Mouse (Mus musculus) heart, adult 2 months (tissue): Measurements from ENCODE around the gene Nos1ap. TPM values are rescaled to one million over a fixed set of nuclear protein-coding genes. Genes with fewer than 3 reads are reported as not detected.

Experiments used
- DNase-seq, 2 experiments: peaks; one replicate each; pipeline ENCODE4 v3.0.0; 2021
- H3K27ac ChIP-seq: fragments of 200-600 bp; 2 replicates; pipeline ENCODE4 v1.8.1; 2022
- H3K27me3 ChIP-seq: fragments of 200-500 bp; 2 replicates; pipeline ENCODE4 v1.6.1; 2012; ENCODE audit warnings: mild to moderate bottlenecking, low read length, inconsistent platforms, mixed read lengths; ENCODE audit not compliant: control insufficient read depth, insufficient read depth
- H3K36me3 ChIP-seq: fragments of 200-500 bp; 2 replicates; pipeline ENCODE4 v1.6.1; 2012; ENCODE audit warnings: low read length, inconsistent platforms; ENCODE audit not compliant: control insufficient read depth, insufficient read depth
- H3K4me1 ChIP-seq: fragments of 200-500 bp; 2 replicates; pipeline ENCODE4 v1.6.1; 2011; ENCODE audit warnings: low read length; ENCODE audit not compliant: control insufficient read depth, insufficient read depth
- H3K4me3 ChIP-seq: fragments of 200-600 bp; 2 replicates; pipeline ENCODE4 v1.8.1; 2022
- H3K79me2 ChIP-seq: fragments of 200-500 bp; replicated peaks from 2 replicates; pipeline ENCODE4 v1.6.1; 2012; ENCODE audit warnings: mild to moderate bottlenecking, inconsistent platforms, low read length, moderate library complexity, mixed read lengths; ENCODE audit not compliant: control insufficient read depth, insufficient read depth
- H3K9ac ChIP-seq: fragments of 200-500 bp; 2 replicates; pipeline ENCODE4 v1.6.1; 2012; ENCODE audit warnings: low read depth, mild to moderate bottlenecking, control low read depth, inconsistent platforms, low read length, mixed read lengths
- CTCF ChIP-seq: fragments of 200-600 bp; IDR thresholded peaks from 2 replicates; pipeline ENCODE4 v1.8.1; 2022; ENCODE audit warnings: antibody characterized with exemption, mild to moderate bottlenecking, moderate library complexity
- EP300 ChIP-seq: fragments of 200-500 bp; IDR thresholded peaks from 2 replicates; pipeline ENCODE4 v1.6.1; 2011; ENCODE audit warnings: low read depth, low read length, control low read depth; ENCODE audit not compliant: insufficient read depth
- POLR2A ChIP-seq: fragments of 200-500 bp; IDR thresholded peaks from 2 replicates; pipeline ENCODE4 v1.6.1; 2011; ENCODE audit warnings: mild to moderate bottlenecking, low read depth, low read length, control low read depth; ENCODE audit not compliant: insufficient read depth
- WGBS: fragments of 180-500 bp; shearing (Covaris S2); methylation state at CpG from one replicate; pipeline ENCODE4 v1.1.7; 2018; 5-methylcytosine and 5-hydroxymethylcytosine counted together
- intact Hi-C: fragments of 180-260 bp; cut with DNase I; formaldehyde crosslinking; loops from one replicate; pipeline ENCODE4 v1.15.1; 2025
- polyA plus RNA-seq: library from polyadenylated mRNA; depleted of rRNA; stranded (reverse); fragments of >200 nt; gene quantifications from 2 replicates; pipeline ENCODE4 v1.2.3, GENCODE M21; 2012
- total RNA-seq, 2 experiments: library from RNA; stranded (reverse); gene quantifications; 2 replicates each; pipeline ENCODE4 v1.2.3; 2021

Nos1ap gene
- total and polyA plus RNA-seq, 3 experiments = 11.5 to 24.0 (median 22.0) TPM

GRCm38 (mm10) chr1:170430660-170431059, 159.0 kb downstream of the Nos1ap start:
- intact Hi-C loops = no loop called here
- Histone ChIP-seq H3K79me2 (no peaks in the 10 kb centered on the region), H3K36me3 (no peaks in the 10 kb centered on the region), H3K9ac (no peak overlapping the region), H3K27me3 (no peaks in the 10 kb centered on the region), H3K4me1 (no peaks in the 10 kb centered on the region), H3K4me3 (no peak overlapping the region), H3K27ac (no peak overlapping the region)
- no peak for DNase-seq
- WGBS = 91% methylated on average over 7 of the region's 7 CpGs
- no peak for TF ChIP-seq POLR2A
- TF ChIP-seq EP300 = no peak
- TF ChIP-seq CTCF = no peak

- WGBS = 93% methylated on average over 6 of the region's 6 CpGs
- Histone ChIP-seq H3K36me3 (no peaks in the 10 kb centered on the region), H3K27ac (no peak overlapping the region), H3K27me3 (no peaks in the 10 kb centered on the region), H3K79me2 (no peaks in the 10 kb centered on the region), H3K9ac (no peak overlapping the region), H3K4me3 (no peak overlapping the region), H3K4me1 (no peaks in the 10 kb centered on the region)
- intact Hi-C loops = no loop called here
- TF ChIP-seq CTCF (no peak), EP300 (no peak), POLR2A (no peak)
- no peak for DNase-seq
Observed at GRCm38 (mm10) chr1:170429656-170430055, 160.0 kb downstream of the Nos1ap start.

- Histone ChIP-seq H3K4me3 (no peak overlapping the region), H3K36me3 (no peaks in the 10 kb centered on the region), H3K9ac (no peak overlapping the region), H3K27me3 (no peaks in the 10 kb centered on the region), H3K27ac (no peak overlapping the region), H3K4me1 (no peaks in the 10 kb centered on the region), H3K79me2 (no peaks in the 10 kb centered on the region)
- intact Hi-C loops = no loop called here
- TF ChIP-seq EP300 = no peak
- no peak for TF ChIP-seq POLR2A
- TF ChIP-seq CTCF = no peak
- WGBS = 89% methylated on average over 2 of the region's 2 CpGs
- DNase-seq = no peak
Observed at GRCm38 (mm10) chr1:170428141-170428540, 161.5 kb downstream of the Nos1ap start.

GRCm38 (mm10) chr1:170424258-170424889, 165.3 kb downstream of the Nos1ap start:
- DNase-seq = no peak
- Histone ChIP-seq H3K9ac (no peak overlapping the region), H3K36me3 (no peaks in the 10 kb centered on the region), H3K4me1 (no peaks in the 10 kb centered on the region), H3K27ac (no peak overlapping the region), H3K27me3 (no peaks in the 10 kb centered on the region), H3K79me2 (no peaks in the 10 kb centered on the region), H3K4me3 (no peak overlapping the region)
- TF ChIP-seq CTCF (no peak), EP300 (no peak), POLR2A (no peak)
- intact Hi-C loops = no loop called here
- WGBS = 84% methylated on average over 10 of the region's 10 CpGs

- intact Hi-C loops = no loop called here
- no peak for TF ChIP-seq POLR2A
- no peak for TF ChIP-seq EP300
- TF ChIP-seq CTCF = no peak
- DNase-seq = no peak
- Histone ChIP-seq H3K27ac (no peak overlapping the region), H3K4me1 (no peaks in the 10 kb centered on the region), H3K27me3 (no peaks in the 10 kb centered on the region), H3K36me3 (no peaks in the 10 kb centered on the region), H3K79me2 (no peaks in the 10 kb centered on the region), H3K4me3 (no peak overlapping the region), H3K9ac (no peak overlapping the region)
- 75% methylated on average over 1 of the region's 1 CpGs for WGBS
Observed at GRCm38 (mm10) chr1:170423048-170423447, 166.6 kb downstream of the Nos1ap start.

GRCm38 (mm10) chr1:170422188-170422587, 167.5 kb downstream of the Nos1ap start:
- no peaks in the 10 kb centered on the region for H3K79me2 ChIP-seq
- no peak overlapping the region for H3K27ac ChIP-seq
- no peak overlapping the region for H3K9ac ChIP-seq
- no peak overlapping the region for H3K4me3 ChIP-seq
- no peaks in the 10 kb centered on the region for H3K4me1 ChIP-seq
- no peaks in the 10 kb centered on the region for H3K27me3 ChIP-seq
- H3K36me3 ChIP-seq = no peaks in the 10 kb centered on the region
- TF ChIP-seq POLR2A (no peak), EP300 (no peak)
- intact Hi-C loops = no loop called here
- WGBS = 87% methylated on average over 4 of the region's 4 CpGs
- DNase-seq = no peak
